Mouse (Mus musculus) adrenal gland, postnatal 36 days (tissue): ENCODE results near the gene Uck2. TPM values are rescaled to one million over a fixed set of nuclear protein-coding genes. Genes with fewer than 3 reads are reported as not detected.

ENCODE experiments used
- DNase-seq, 2 experiments: peaks; one replicate each; pipeline ENCODE4 v3.0.0; 2021; ENCODE audit warnings: mixed read lengths in 1 of 2
- long read RNA-seq, 2 experiments: library from polyadenylated mRNA; stranded (forward); transcript quantifications; one replicate each; pipeline ENCODE4 v2.0.0; 2021; ENCODE audit warnings: borderline sequencing depth in 2 of 2
- total RNA-seq, 2 experiments: library from RNA; stranded (reverse); gene quantifications; 2 replicates each; pipeline ENCODE4 v1.2.3; 2021

Uck2 gene
- total RNA-seq: 10 to 100 TPM; 60.6 to 65.0 TPM
- long read RNA-seq, experiment 1, full-length matches to known transcripts: 18 of 27 reads
- long read RNA-seq, experiment 1, partial matches to known transcripts: 0 of 27 reads
- long read RNA-seq, experiment 1, other reads (novel, unspliced or antisense): 9 of 27 reads
- long read RNA-seq, experiment 2, full-length matches to known transcripts: 9 of 15 reads
- long read RNA-seq, experiment 2, partial matches to known transcripts: 2 of 15 reads
- long read RNA-seq, experiment 2, other reads (novel, unspliced or antisense): 4 of 15 reads

DNA sequence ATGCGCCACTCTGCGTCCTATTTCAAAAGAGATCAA is at the start of gene Uck2:
Gene Uck2 (minus strand): TSS at position 1 of the 36 bp plus-strand sequence.
- no peak for DNase-seq

DNA sequence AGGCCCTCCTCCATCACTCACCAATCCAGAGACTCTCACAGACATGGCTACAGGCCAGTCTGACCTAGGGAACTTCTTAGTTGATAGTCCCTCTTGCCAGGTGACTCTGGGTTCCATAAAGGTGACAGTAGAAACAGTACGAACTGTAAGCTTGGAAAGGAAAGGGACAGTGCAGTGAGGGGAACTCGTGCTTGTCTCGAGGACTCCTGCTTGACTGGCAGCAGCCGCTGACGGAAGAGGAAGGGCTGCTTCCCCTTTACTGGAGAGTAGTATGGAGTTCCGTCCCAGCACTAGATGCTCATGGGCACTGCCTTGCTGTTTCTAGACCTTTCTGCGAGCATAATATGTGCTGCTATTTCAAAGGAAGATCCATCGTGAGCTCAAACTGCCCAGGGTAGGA is 46.0 kb upstream of the Uck2 start:
- no peak for DNase-seq

DNA sequence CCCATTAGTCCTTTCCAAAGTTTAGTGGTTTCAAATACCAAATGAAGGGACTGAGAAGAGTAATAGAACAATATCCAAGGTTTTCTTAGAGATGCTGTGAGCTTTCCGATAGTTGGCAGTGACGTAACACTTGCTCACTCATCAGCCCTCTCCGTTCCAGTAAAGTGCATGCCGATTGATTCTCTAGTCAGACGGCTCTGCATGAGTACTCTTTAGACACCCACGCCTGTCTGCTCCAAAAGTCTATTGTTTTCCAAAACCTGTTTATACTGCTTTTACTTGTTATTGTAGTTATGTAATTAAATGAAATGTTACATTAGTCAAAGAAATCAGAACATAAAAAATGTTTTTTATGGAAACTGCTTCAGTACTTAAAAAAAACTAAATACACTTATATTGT is 43.7 kb upstream of the Uck2 start:
- DNase-seq: no peak

DNA sequence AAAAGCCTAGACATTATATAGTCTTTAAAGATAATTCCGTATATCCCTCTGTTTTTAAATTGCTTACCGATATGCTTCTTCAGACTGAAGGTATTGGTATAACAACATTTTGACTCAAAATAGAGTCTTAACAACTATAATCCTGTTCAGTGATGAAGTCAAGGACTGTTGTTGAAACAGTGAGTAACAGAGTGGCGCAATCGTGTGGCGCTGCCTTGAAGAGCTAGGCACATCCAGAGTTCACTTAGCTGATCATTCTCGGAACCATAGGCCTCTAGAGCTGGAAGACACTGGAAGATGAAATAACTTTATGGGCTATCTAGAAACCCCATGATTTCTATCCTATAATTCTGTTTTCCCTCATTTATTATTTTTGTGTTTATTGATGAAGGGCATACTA is 36.6 kb upstream of the Uck2 start:
- DNase-seq: peak; percentile 59 to 75

DNA sequence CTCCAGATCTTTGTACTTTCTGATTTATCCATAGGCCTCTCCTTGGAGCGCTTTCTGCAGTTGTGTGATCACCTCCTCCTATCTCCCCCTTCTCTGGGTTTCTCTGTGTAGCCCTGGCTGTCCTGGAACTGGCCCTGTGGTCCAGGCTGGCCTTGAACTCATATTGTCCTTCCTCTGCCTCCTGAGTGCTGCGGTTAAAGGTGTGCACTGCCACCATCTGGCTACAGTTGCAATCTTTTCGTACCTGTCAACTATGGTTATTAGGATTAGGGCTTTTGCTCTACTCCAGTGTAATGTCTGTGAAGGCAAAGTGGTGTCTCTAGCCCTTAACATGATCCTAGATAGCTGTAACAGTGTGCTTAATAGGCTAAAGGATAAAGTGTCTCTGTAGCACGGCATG is 28.1 kb upstream of the Uck2 start:
- DNase-seq: peak in 1 of 2 experiments; percentile 4

DNA sequence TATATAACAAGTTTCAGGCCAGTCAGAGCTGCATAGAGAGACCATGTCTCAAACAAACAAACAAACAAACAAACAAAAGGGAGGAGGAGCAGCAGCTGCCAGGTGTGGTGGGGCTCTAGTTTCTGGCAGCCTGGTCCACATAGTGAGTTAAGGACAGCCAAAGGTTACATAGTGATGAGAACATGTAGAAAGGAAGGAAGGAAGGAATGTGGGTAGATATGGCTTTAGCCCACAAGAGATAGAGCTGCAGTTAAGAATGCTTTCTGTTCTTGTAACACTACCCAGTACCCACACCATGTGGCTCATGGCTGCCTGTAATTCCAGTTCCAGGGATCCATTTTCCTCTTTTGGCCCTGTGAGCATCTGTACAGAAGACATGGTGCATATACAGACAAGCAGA is 27.2 kb upstream of the Uck2 start:
- no peak for DNase-seq

DNA sequence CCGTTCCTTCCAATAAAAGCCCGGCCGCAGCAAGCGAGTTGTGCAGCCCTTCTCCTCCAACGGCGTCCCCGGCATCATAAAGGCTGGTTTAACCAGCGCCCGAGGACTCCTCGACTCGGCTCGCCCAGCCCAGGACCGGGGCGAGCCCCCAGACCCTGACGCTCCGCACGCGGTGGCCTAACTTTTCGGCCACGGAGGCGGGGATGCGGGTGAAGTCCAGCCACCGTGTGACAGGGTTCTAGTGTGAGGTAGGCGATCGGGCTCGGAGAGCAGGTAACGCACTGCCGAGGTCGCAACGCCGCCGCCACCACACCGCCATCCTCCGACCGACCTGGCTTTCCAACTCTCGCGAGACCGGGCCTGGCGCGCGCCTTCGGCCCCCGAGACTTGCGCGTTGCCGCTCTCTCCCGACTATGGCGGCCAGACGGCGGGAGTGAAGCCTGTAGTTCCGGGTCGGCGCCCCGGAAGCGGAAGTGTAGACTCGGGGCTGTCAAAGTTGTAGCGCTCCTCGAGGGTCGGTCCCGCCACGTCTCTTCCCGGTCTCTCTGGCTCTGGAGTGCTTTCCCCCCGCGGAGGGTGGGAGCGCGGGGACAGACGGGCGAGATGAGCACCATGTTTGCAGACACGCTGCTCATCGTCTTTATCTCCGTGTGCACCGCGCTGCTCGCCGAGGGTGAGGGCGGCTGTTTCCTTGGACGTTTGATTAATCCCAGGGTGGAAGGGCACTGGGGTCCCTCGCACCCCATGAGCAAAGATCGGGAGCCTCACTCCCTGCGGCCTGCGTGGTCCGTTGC is 23.3 kb upstream of the Uck2 start, which contains the start of gene Tmco1:
Gene Tmco1 (plus strand): TSS at position 118 of the 794 bp plus-strand sequence.
- DNase-seq: peak; percentile 99

DNA sequence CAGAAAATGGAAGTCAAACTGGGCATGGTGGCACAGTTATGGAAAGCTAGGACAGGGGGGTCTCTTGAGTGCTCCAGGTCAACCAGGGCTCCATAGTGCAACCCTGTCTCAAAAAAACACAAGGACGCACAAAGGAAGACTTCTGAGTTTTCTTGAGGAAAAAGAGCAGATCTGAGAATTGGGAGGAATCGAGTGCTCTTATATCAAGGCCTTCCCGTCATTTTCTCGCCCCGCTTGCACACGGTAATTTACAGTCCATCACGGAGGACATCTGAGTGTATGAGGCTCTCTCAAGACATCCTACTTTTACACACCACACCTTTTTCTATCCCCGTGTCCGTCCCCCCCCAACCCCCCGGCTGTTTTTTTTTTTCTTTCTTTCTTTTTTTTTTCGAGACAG is 22.6 kb upstream of the Uck2 start:
- DNase-seq: no peak

DNA sequence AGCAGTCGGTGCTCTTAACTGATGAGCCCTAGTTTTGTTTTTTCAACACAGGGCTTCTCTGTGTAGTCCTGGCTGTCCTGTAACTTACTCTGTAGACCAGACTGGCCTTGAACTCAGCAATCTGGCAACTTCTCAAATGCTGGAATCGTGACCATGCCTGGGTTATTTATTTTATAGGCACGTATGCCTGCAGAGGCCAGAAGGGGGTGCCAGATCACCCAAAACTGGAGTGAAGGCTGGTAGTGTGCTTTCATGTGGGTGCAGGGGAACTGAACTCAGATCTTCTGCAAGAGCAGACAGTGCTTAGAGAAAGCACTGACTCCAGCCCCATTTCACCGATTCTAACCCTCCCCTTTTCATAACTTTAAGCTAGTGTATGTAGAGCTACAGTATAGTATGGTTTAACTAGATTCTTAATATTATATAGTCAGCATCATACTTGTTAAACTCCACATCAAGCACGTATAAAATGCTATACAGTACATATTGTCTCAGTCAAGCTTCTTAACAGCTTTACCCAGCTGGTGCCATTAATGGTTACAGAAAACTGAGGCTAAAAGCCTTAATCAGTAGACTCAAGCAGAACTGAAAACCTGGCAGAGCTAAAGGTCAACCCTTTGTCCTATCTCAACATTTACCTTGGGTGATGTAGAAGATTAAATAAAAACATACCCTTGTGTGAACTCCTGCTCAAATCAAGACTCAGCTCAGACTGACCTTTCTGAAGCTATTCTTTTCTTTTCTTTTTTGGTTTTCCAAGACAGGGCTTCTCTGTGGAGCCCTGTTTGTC is 21.5 kb upstream of the Uck2 start:
- DNase-seq: peak; percentile 87 to 88

DNA sequence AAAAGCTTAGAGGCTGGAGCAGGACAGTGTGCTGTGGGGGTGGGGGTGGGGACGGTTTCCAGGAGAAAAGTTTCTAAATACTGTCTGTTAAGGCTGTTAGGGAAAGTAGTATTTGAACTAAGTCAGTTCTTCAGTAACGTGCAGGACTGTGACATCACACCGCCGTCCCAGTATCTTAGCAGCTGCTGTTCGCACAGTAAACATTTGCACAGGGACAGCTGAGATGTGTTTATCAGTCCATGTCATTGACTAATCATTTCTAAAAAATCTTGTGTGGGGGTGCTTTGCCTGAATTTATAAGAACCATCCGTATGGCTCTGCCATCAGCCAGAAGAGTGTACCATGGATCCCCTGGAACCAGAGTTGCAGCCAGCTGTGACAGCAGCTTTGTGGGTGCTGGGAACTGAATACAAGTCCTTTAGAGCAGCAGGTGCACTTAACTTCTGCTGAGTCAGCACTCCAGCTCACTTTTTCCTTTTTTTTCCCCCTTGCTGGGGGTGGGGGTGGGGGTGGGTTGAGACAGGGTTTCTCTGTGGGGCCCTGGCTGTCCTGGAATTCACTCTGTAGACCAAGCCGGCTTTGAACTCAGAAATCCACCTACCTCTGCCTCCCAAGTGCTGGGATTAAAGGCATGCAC is 20.5 kb upstream of the Uck2 start:
- DNase-seq: no peak

DNA sequence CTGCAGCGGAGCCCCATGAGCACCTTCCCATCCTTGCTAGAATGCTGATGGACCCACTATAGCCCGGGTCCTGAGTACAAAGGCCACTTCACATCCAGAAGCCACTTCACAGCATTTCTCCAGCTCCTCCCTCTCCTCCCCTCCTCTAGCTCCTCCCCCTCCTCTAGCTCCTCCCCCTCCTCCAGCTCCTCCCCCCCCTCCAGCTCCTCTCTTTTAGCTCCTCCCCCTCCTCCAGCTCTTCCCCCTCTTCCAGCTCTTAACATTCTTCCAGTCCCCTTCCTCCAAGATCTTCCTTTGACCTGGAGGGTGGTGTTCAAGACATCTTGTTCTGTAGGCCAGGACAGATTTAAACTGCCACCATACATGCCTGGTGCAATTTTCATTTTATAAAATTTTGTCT is 15.0 kb upstream of the Uck2 start:
- DNase-seq: no peak

DNA sequence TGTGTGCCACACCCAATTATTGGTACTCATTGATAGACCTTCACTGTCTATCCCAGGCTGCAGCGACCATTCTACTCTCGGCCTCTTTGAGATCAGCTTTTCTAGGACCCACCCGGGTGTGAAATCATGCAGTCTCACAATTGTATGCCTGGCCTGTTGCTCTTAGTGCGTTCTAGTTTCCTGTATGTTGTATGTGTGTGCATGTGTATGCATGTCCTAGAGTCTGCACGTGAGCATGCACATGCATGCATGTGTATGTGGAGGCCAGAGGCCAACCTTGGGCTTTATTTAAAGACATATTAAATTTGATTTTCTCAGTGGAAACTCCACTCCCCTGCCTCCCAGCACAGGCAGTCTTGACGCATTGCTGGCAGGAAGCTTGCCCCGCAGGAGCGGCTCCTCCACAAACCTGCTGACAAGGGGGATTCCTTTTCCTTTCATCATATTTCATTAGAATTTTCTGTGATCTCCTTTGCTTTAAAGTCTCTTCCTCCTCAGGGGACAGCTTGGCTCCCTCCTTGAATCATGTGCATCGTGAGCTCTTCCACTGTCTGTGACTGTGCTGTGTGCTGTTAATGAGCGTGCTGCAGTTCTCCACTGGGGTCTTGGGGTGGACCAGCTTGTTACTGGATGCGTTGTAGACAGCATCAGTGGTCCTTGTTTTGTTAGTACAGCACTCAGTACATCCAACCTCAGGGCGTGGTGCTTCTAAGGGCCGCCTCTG is 10.7 kb upstream of the Uck2 start:
- DNase-seq: no peak

DNA sequence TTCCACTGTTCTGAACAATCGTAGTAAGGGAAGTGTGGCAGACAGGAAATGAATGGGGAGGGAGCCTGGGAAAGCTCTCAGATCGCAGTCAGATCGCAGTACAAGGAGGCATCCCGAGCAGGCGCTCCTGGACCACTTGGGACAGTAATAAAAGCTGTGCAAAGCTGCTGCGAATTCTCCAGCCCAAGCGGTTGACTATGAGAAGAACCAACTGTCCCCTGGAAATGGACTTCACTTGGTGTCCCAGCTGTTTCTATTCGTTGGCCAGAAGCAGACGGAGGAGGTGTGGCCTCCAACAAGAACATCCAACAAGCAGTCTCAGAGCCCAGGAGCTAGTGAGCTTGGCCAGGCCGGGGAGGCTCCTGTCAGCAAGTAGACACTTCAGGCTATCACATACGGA is 7.3 kb upstream of the Uck2 start:
- no peak for DNase-seq

DNA sequence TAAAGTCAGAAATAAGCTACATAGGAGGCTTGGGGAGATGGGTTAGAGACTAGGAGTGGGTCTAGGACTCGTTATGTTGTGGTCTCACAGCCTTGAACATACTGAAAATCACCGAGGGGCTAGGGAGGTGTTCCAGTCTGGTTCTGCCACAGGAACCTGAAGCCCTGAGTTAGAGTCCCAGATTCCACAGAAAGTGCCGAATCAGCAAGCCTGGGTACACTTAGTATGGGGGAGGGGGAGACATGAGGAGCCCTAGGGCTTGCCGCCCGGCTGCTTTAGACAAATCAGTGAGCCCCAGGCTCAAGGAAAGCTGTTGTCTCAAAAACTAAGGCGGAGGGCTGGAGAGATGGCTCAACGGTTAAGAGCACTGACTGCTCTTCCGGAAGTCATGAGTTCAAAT is 6.5 kb upstream of the Uck2 start:
- no peak for DNase-seq

DNA sequence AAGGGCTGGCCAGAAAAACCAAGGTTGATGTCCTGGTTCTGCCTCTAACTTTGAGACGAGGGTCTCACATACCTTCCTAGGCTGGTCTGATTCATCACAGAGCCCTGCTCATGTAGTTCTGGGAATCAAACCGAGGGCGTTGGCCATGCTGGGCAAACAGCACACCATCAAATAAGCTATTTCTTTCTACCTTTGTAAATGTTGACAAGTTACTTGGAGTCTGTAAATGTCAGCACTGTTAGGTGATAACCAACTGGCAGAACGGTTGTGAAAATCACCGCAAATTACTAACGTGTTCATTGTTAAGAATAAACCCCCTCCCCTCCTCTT is 5.1 kb upstream of the Uck2 start:
- no peak for DNase-seq

DNA sequence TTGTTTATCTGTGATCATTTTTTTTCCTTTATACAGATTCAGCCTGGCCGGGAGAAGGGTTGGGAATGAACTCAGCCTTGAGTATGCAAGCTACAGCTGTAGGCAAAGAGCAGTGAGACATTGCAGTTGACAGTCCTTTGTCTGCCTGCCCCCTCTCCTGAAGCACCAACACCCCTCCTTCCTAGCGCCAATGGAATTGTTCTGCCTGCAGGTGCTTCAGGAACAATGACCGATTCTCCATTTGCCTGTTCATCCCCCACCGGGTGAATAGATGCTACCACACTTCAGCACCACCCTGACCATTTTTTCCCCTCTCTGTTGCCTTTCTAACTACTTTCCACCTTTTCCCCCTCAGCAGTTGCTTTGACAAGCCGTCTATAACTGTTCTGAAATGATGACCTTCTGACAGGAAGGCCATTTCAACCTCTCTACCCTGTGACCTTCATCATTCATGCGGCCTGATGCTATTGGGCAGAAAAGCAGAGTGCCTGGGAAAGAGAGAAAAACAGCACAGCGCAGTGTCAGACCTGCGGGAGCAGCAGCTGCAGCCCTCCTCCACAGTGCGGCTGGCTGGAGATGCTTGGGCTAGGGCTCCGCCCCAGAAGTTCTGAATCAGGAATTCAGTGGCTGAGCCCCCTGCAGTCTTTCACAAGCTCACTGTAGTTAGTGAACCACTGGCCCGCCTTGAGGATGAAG is 4.6 kb upstream of the Uck2 start:
- peak in 1 of 2 experiments; percentile 39 for DNase-seq

DNA sequence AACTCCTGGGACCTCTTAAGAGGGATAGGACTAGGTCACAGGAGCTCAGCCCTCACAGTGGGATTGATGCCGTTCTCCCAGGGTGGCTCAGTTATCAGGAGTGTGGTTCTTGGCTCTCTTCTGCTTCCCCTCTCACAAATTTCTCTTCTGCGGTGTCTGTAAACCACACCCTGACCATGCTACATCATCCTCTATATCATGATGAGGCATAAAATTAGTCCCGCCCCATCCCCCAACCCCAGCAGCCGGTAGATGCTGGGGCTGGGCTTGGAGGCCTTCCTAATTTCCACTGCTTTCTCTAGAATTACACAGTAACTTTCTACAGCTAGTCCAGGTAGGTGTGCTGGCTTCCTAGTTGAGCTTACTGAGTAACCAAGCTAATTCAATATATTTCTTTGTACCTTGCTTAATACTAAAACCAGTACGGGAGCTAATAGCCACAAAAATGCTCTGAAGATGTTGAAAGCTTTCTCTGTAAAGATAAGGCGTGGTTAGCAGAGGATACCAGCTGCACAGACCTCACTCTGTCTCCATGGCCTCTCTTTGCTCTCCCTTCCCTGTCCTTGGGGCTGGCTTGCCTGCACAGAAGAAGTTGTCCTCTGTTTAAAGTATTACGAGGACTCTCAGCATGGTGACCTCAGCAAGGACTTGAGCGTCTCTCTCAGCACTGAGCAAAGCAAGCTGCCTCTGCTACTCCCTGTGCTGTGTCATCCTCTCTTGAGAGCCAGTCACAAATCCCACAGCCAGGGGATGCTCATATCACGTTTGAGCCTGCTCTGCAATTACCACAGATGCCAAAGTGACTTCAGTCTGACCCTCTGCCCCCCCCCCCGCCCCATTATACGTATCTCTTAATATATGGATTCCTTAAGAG is 3.8 kb upstream of the Uck2 start:
- DNase-seq: peak; percentile 31 to 34

DNA sequence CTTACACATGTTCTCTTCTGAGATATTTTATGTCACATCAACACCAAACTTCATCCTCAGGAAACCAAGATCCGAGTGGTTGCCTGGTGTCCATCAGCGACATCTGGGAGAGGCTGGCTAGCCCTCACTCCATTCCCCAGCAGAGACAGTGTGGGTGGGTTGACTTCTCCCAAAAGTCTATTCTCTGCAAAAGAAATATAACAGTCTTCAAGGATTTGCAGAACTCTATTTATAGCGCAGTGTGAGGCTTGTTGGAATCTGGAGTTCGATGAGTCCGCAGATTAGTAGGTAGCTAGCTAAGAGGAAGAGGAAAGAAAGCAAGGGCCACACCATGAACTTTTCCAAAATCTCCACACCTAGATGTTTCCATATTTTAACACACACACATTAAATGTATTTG is 2.0 kb upstream of the Uck2 start:
- DNase-seq: no peak

DNA sequence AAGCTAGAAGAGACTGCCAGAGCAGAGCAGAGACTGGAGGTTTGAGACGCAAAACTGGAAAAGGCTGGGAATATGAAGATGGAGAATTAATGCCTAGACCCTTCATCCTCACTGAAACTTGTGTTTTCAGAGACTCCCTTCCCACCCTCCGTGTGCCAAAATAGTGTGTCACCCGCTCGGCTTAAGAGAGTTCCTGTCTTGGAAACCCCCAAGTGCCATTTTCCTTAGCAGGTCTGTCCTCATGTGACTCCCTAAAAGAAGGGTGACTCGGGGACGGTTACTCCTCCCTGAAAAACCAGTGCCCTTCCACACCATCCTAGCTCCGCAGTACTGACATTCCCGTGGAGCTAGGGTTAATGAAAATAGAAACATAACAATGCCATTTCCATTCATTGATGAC is 236 bp upstream of the Uck2 start:
- DNase-seq: no peak

DNA sequence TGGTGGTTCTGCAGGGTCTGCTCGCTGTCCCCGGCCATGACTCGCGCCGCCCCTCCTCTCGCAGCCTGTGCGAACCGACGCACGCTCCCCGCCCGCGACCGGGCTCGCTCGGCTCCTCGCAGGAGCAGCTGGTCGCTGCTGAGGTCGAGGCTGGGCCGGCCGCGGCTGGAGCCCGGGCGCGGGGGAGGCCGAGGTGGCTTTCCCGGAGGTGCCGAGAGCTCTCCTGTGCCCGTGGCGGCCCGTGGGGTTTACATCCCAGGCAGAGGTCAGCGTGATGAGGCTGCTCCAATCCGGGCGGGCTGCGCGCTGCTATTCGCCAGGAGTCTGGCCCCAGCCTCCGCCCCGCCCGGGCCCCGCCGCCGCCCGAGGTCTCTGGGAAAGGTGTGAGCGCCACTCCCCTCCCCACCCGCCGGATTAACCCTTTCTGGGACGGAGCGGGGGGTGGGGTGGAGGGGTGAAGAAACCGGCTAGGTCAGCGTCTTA is 242 bp downstream of the Uck2 start:
- DNase-seq: peak; percentile 95
